Mouse (Mus musculus): ENCODE measurements around the gene Ankrd63. TPM values are rescaled to one million over a fixed set of nuclear protein-coding genes. Genes with fewer than 3 reads are reported as not detected.

Ankrd63 gene
- total RNA-seq (2021), result 10 to 100 TPM; 17.7 to 17.9 TPM

DNA sequence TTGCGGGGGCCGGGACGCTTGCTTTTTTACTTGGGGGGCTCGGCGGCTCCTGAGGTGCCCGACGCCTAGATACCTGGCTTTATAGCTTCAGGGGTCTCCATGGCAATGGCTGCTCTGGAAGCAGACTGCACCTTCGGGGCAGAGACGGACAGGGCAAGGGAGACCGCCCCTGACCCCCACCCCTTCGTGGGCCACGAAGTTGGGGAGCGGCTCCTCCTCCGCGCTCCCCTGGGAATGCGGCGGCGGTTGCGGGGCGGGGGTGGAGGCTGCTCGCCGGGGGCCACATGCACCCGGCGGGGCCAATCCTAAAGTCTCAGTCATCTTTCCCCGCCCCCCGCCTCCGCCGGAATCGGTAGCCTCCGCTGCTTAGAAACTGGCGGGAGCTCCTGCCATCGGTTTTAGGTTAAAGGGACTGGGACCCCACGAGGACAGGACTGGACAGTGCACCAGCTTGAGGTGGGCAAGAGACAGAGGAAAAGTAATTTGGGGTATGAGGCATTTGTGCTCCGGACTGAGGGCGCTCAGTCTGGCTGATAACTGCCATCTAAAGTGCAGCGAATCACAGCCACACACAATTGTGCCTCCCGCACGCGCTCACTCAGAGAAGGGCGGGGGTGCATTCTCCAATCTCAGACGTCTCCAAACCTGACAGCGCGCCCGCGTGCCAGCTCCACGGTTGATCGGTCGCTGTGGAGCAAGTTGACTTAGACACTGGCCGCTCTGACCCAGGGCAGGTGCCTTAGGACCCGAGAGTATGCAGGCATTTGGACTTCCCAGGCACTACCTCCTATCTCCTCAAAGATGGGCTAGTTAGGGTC is at the start of gene Ankrd63:
Gene Ankrd63 (minus strand): TSS at position 51 of the 818 bp plus-strand sequence.
- peak in 1 of 2 experiments; percentile 36 for DNase-seq (ENCODE audit: extremely low spot score in 1 of 2, low spot score in 1 of 2)

DNA sequence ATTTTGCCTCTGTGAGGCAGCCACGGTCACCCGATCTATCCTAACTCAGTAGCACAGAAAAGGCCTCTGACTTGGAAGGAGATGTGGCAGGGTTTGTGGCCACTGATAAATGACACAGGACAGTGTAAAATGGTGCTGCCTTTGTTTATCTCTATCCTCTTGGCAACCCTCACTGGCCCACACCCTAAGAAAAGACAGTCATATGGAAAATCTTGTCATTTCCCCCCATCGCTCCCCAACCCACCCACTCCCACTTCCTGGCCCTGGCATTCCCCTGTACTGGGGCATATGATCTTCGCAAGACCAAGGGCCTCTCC is 49.0 kb upstream of the Ankrd63 start:
- DNase-seq (ENCODE audit: extremely low spot score in 1 of 2, low spot score in 1 of 2), result no peak

GRCm38 (mm10) chr2:118751896-118752791 is 48.4 kb upstream of the Ankrd63 start:
- DNase-seq (ENCODE audit: extremely low spot score in 1 of 2, low spot score in 1 of 2), result no peak

- DNase-seq (ENCODE audit: extremely low spot score in 1 of 2, low spot score in 1 of 2), result no peak
Observed at GRCm38 (mm10) chr2:118750476-118750875, 46.7 kb upstream of the Ankrd63 start.

DNA sequence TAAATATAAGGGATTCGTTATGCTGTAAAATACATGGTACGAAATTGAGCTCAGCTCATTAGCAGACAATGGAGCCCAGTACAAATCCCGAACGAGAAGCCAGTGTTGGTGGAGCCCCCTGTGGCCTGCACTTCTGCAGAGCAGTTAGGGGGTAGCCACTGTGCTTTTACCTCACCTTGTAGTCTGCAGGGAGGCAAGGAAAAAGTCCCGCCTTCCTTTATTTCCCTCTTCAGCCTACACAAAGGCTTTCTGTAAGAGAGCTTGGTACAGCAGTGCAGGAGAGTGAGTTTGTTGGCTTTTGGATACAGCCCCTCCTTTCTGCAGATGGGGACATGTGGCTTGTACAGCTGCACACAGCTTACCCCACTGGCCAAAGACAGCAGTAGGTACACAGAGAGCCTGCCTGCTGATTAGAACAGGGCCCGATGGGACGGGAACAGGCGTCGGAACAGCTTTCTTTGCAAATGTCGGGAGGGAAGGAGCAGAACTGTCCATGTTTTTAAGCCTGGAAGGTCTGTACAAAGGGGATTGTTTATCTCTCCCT is 45.6 kb upstream of the Ankrd63 start:
- no peak for DNase-seq (ENCODE audit: extremely low spot score in 1 of 2, low spot score in 1 of 2)

- peak in 1 of 2 experiments; percentile 35 for DNase-seq (ENCODE audit: extremely low spot score in 1 of 2, low spot score in 1 of 2)
Observed at GRCm38 (mm10) chr2:118747301-118747960, 43.7 kb upstream of the Ankrd63 start.

DNA sequence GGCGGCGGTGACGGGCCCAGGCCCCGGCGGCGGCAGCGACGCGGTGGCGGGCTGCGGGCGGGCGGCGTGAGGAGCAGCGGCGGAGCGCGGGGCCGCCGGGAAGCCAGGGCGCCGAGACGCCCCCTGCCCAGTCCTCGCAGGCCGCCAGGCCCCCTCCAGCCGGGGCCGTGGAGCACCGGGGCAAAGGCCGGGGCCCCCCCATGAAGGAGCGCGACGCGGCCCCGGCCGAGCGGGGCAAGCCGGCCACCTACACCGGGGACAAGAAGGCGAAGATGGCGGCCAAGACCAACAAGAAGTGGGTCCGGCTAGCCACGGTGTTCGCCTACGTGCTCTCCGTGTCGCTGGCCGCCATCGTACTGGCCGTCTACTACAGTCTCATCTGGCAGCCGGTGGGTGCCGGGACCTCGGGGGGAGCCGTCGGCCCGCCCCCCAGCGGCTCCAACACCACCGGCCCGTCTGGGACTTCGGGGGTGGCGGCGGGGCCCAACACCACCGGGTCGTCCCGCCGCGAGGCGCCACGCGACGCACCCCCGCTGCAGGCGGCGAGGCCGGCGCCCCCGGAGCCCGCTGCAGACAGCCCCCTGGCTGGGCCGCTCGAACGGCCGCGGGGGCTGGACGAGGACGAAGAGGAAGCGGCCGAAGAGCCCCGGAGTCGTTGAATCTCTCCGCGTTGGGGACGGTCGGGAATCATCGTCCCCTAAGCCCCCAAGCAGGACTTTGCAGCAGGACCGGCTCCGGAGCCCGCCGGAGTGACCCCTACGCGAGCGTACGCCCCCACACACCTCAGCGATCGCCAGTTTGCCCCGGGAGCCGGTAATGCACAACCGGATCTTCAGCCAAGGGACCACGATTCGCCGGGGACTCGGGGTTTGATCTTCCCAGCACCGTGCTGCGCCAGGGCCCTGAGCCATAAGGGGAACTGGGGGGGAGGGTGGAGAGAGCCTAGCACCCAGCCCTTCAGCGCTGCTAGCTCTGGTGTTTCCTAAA is 42.4 kb upstream of the Ankrd63 start:
- DNase-seq (ENCODE audit: extremely low spot score in 1 of 2, low spot score in 1 of 2), result peak in 1 of 2 experiments; percentile 38

DNA sequence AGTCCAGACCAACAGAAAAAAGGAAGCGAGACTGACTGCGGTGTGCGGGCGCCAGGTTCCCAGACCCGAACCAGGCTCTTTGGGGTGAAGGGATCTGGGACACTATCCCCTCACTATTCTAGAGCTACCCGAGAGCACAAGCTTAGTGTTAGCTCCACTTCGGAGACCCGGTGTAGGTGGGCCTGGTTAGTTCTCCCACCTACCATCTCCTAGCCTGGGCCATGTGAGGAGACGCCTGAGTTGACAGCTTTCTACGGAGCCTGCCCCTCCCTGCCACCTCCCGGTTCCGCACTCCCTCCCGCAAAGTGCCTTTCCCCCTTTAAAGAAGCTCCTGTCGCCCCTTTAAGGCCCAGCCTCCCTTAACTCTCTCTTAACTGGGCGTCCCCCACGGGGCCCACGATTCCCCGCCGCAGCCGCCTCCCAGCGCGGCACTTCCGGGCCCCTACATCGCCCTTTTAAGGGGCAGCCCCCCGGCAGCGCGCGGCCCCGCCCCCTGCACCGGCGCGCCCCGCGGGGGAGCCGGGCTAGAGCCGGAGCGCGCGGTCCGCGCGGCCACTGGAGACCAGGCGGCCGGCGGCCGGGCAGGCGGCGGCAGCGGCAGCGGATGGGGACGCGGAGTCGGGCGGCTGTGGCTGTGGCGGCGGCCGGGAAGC is 41.6 kb upstream of the Ankrd63 start, which contains the start of gene Inafm2:
Gene Inafm2 (plus strand): TSS at position 527 of the 653 bp plus-strand sequence.
- DNase-seq (ENCODE audit: extremely low spot score in 1 of 2, low spot score in 1 of 2), result peak; percentile 78 to 84

DNA sequence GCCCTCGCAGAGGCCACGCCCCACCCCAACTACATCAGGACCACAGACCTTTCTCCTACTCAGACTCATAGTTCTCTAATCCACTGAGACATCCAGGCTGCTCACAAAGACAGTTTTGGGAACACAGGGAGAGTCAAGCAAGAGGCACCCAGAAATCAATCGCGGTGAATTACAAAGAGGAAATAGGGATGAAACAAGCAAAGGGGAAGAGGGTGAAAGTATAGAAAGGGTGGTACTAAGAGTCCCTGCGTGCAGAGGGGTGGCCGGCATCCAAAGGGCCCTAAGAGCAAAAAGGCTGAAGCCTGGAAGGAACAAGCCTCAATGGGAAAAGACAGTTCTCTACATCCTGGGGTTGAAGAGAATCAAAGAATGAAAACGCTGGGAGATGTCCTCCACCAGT is 40.9 kb upstream of the Ankrd63 start:
- no peak for DNase-seq (ENCODE audit: extremely low spot score in 1 of 2, low spot score in 1 of 2)

DNA sequence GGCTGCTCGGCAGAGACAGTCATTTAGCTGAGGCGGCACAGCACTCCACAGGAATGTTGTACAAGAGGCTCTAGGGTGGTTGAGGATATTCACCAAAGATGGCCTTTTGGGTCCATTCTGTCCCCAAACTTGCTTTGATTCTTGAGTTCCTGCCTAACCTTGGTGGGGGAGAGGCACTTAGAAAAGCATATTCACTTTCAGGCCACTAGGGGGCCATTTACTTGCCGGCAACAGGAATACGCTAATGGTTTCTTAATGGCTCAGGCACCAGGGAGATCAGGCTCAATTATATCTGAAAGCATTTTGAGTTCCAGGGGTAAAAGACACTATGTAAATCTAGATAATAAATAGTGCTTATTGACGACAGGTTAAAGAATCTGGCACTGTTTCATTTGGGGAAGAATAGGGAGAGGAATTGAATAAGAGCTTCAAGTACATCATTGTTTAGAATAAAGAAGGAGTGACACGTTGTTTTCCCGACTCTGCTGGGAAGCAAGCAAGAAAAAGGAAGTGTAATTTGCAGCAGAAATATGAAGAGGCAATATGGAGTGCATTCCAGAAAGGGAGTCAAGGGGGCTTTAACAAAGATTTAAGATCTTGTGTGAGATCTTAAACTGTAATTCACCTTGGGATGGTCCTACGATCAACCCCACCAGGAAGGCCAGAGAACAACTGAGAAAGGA is 39.6 kb upstream of the Ankrd63 start:
- no peak for DNase-seq (ENCODE audit: extremely low spot score in 1 of 2, low spot score in 1 of 2)

- no peak for DNase-seq (ENCODE audit: extremely low spot score in 1 of 2, low spot score in 1 of 2)
Observed at GRCm38 (mm10) chr2:118741183-118741582, 37.4 kb upstream of the Ankrd63 start.

DNA sequence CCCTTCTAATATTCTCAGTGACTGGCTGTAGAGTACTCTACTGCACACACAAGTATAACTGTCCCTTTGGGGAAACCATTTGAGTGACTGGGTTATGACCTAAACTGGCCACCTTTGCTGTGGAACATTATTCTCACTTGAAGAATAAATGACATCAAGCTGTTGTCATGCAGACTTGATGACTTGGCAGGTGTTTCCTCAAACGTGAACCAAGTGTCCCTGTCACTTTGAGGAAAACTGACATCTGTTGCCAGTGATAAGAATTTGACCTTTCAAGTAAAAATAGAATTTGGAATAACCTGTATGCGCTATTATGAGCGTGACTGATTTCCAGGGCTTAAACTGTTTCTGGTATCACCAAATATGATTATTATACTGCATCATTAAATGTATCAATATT is 36.6 kb upstream of the Ankrd63 start:
- DNase-seq (ENCODE audit: extremely low spot score in 1 of 2, low spot score in 1 of 2), result no peak

- DNase-seq (ENCODE audit: extremely low spot score in 1 of 2, low spot score in 1 of 2), result peak in 1 of 2 experiments; percentile 35
Observed at GRCm38 (mm10) chr2:118733341-118733740, 29.6 kb upstream of the Ankrd63 start.

DNA sequence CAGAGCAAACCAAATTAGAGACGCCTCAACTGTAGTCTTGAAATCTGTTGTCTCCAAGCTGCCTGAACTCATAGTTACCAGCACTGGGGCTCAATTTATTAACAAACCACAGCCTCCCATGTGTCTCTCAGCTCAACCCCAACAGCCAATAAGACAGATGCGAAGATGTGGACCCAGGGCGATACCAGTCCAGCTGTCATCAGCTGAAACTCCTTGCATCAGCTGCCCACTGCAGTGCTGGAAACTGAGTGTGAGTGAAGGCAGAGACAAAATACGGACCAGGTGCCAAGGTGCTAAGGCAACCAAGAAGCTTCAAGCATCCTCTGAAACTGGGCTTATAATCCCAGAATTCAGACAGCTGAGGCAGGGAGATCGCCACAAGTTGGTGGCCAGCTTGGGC is 28.2 kb upstream of the Ankrd63 start:
- no peak for DNase-seq (ENCODE audit: extremely low spot score in 1 of 2, low spot score in 1 of 2)

DNA sequence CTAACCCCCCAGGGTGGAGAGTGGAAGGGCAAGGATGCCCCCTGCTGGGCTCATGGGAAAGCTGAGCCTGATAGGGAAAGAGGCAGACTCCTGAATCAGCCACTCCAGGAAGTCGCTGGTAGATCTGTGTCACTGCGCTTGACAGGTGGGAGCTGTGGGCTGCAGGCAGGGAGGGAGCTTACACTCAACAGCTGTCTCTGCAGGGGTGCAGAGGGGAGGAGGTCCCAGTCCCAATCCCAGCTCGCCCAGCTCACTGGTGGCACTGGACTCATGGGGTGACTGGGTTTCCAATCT is 26.8 kb upstream of the Ankrd63 start:
- peak; percentile 67 to 83 for DNase-seq (ENCODE audit: extremely low spot score in 1 of 2, low spot score in 1 of 2)

- no peak for DNase-seq (ENCODE audit: extremely low spot score in 1 of 2, low spot score in 1 of 2)
Observed at GRCm38 (mm10) chr2:118729816-118730621, 26.3 kb upstream of the Ankrd63 start.

DNA sequence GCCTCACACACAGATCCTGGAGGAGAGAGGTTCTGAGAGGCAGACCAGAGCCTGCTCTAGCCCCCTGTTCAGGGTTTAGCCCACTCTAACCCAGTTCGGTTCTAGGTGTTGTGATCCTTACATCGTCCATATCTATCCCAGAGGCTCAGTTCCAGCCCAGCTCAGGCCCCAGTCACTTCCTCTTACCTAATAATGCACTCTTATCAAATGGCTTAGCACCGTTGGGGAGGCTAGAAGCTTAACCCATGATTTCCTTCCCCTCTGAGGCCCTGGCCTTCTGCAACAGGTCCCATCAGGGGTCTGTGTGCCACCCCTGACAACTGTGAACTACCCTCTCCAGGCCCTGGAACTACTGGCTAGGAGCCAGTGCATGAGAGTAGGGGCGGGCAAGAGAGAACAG is 25.4 kb upstream of the Ankrd63 start:
- no peak for DNase-seq (ENCODE audit: extremely low spot score in 1 of 2, low spot score in 1 of 2)

GRCm38 (mm10) chr2:118728337-118728736 is 24.6 kb upstream of the Ankrd63 start, which contains the start of gene Plcb2:
TSS of gene Plcb2 (minus strand) at chr2:118728438.
- DNase-seq (ENCODE audit: extremely low spot score in 1 of 2, low spot score in 1 of 2), result no peak
